Mouse (Mus musculus) MEL (cell line): ENCODE data around the gene Arl5b.

ENCODE experiments used
- CHD2 ChIP-seq: IDR thresholded peaks from 2 replicates; pipeline ENCODE4 v1.6.1; 2011; ENCODE audit warnings: low read length, improper control_type of control experiment
- CTCF ChIP-seq, 3 experiments: IDR thresholded peaks in 2 of 3; conservative IDR thresholded peaks in 1 of 3; 2 replicates each; pipeline ENCODE4 v1.5.1; 2011 to 2012; ENCODE audit warnings: low read length in 3 of 3, low read depth in 2 of 3, mild to moderate bottlenecking in 2 of 3, improper control_type of control experiment in 1 of 3, inconsistent platforms in 1 of 3, mixed read lengths in 1 of 3, moderate library complexity in 1 of 3; ENCODE audit not compliant: control insufficient read depth in 1 of 3, insufficient read depth in 1 of 3, poor library complexity in 1 of 3, severe bottlenecking in 1 of 3
- ETS1 ChIP-seq: IDR thresholded peaks from 2 replicates; pipeline ENCODE4 v1.6.1; 2012; ENCODE audit warnings: low read depth, mild to moderate bottlenecking, inconsistent platforms, low read length, improper control_type of control experiment, moderate library complexity
- HCFC1 ChIP-seq: IDR thresholded peaks from 2 replicates; pipeline ENCODE4 v1.6.1; 2012; ENCODE audit warnings: low read depth, mild to moderate bottlenecking, inconsistent platforms, low read length, improper control_type of control experiment, moderate library complexity
- MEF2A ChIP-seq: IDR thresholded peaks from 2 replicates; pipeline ENCODE4 v1.6.1; 2014; ENCODE audit warnings: low read depth, mild to moderate bottlenecking, inconsistent platforms, low read length, improper control_type of control experiment; ENCODE audit not compliant: poor library complexity, insufficient replicate concordance, severe bottlenecking; ENCODE audit errors: extremely low read depth
- POLR2A ChIP-seq, 2 experiments: IDR thresholded peaks; 2 replicates each; pipeline ENCODE4 v1.6.1; 2011 to 2012; ENCODE audit warnings: low read length in 2 of 2, mild to moderate bottlenecking in 2 of 2, control low read depth in 1 of 2, improper control_type of control experiment in 1 of 2, low read depth in 1 of 2, moderate library complexity in 1 of 2; ENCODE audit not compliant: control insufficient read depth in 1 of 2, insufficient read depth in 1 of 2, poor library complexity in 1 of 2
- SIN3A ChIP-seq: IDR thresholded peaks from 2 replicates; pipeline ENCODE4 v1.6.1; 2012; ENCODE audit warnings: low read length, improper control_type of control experiment, inconsistent platforms
- TBP ChIP-seq: IDR thresholded peaks from 2 replicates; pipeline ENCODE4 v1.8.0; 2011; ENCODE audit warnings: low read depth, low read length, improper control_type of control experiment
- USF1 ChIP-seq: IDR thresholded peaks from 2 replicates; pipeline ENCODE4 v1.6.1; 2014; ENCODE audit warnings: low read depth, mild to moderate bottlenecking, inconsistent platforms, low read length, improper control_type of control experiment, moderate library complexity

GRCm38 (mm10) chr2:15008072-15008471 lies 41.1 kb upstream of the Arl5b start:
- TF ChIP-seq HCFC1, result no peak
- no peak for TF ChIP-seq CTCF (IDR thresholded peaks at IDR 0.05 in 2 of 3, conservative IDR thresholded peaks at IDR 0.05 in 1 of 3; ENCODE audit: control insufficient read depth in 1 of 3, insufficient read depth in 1 of 3, low read depth in 2 of 3, low read length in 3 of 3, poor library complexity in 1 of 3, severe bottlenecking in 1 of 3)
- no peak for TF ChIP-seq CHD2
- no peak for TF ChIP-seq MEF2A
- no peak for TF ChIP-seq ETS1
- TF ChIP-seq SIN3A, result no peak
- no peak for TF ChIP-seq POLR2A (IDR thresholded peaks at IDR 0.05; ENCODE audit: control insufficient read depth in 1 of 2, insufficient read depth in 1 of 2, low read depth in 1 of 2, low read length in 2 of 2, poor library complexity in 1 of 2)
- TF ChIP-seq USF1, result no peak
- no peak for TF ChIP-seq TBP
